Mouse (Mus musculus) ovary, postnatal 14 days (tissue): ENCODE results near the gene Deaf1.
"Not testable (repeated sequence)": the region's sequence is repeated elsewhere in the genome, so short reads cannot be mapped to it uniquely, and the experiment has no call there.

Source experiments
- DNase-seq: peaks from one replicate; pipeline ENCODE4 v3.0.0; 2022; ENCODE audit warnings: low spot score

Deaf1 gene

DNA sequence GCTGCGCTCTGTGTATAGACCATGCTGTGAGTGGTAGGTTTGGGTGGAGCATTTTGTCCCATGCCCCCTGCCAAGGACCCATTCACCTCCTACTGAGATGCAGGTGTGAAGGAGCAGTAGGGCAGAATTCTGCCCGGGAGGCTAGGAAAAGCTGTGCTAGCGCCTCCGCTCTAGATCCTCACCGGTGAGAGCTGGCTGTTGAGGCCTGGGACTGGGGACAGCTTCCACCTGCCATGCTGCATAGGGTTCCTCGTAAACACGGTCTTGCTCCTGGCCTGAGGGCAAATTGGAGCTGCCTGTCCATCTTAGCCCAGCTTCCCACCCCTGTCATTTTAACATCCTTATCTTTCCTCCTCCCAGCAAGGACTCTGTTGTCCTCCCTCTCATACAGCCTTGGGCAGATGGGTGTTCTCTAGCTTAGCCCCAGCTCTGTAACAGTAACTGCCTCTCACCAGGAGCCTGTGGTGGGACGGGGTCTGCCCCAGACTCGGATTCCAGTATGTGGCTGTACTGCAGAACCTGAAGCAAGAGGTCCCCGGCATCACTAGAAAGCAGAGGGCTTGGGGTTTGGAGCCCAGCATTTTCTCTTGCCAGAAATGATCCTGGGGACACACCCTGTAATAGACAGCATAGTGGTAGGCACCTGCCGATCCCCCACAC lies 63.3 kb downstream of the Deaf1 start:
- DNase-seq, result no peak

DNA sequence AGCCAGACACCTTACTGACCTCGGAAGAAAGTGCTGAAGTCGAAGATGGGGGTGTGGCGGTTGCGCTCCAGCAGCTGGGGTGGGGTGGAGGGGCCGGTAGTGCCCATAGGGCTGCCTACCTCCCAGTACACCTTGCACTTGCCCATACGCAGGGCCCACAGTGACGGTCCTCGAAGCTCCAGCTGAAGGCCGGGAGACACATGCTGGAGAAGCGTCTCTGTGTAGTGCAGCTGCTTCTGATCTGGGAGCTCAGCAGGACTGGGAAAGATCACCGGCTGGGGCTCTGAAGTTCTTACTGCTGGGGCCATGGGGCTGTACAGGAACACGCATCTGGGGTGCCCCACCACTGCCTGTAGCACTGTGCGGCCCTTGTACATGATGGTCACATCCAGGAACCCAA lies 63.9 kb downstream of the Deaf1 start:
- DNase-seq, result no peak

DNA sequence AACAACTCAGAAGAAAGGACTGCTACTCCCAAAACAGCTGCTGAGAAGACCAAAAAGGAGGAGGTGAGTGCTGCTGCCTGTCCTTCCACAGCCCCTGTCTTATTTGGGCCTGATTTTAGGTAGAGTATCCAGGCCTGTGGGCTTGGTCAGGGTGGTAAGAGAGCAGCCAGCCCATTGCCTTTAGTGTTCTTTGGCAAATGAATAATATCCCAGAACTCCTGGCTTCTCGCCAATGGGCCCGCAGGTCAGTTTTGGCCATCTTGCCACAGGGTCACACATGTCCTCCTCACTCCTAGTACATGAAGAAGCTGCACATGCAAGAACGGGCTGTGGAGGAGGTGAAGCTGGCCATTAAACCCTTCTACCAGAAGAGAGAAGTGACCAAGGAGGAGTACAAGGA lies 66.0 kb downstream of the Deaf1 start:
- no peak for DNase-seq

DNA sequence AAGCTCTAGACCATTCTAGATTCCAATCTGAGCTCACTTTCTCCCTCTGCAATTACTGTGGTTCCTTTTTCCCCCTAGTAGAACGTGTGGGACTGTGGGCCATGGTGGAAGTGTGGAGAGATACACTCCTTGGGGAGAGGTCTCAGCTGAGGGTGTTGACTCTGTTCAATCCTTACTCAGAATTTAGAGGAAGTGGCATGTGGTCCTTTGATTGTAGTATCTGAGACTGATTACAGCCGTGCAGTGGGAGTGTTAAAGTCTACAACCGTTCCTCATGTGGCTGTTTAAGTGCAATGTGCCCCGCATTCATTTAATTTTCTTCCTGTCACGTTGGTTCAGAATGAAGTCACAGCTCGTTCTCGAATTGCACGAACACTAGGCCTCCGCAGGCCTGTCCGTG lies 71.3 kb downstream of the Deaf1 start:
- no peak for DNase-seq

DNA sequence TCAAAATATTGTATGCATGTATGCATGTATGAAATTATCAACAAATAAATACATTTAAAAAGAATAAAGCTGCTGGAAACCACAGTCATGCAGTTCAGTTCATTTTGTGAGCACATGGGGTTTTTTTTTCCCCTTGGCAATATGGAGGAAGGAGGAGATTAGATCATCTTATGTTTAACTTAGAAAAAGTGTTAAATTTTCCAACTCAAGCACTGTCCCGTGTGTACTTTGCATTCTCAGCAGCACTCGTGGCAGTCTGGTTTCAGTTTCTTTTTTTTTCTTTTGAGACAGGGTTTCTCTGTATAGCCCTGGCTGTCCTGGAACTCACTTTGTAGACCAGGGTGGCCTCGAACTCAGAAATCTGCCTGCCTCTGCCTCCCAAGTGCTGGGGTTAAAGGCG lies 77.0 kb downstream of the Deaf1 start:
- DNase-seq, result not testable (repeated sequence)
